Mouse (Mus musculus) stomach, embryonic 16.5 days (tissue): ENCODE measurements around the gene Fkbp5. TPM values are rescaled to one million over a fixed set of nuclear protein-coding genes. Genes with fewer than 3 reads are reported as not detected.
A peak's percentile ranks its signal among the peaks of the same experiment; 100 is the strongest.

ENCODE experiments used
- ATAC-seq: fragments of 200-750 bp; cut with Nextera tagmentation; 2 replicates; pipeline ENCODE4 v1.8.0; 2017; ENCODE audit warnings: moderate number of reproducible peaks, moderate TSS enrichment; ENCODE audit not compliant: insufficient read depth, low FRiP score
- H3K27ac ChIP-seq: fragments of 300-500 bp; sonication (generic); 2 replicates; pipeline ENCODE4 v1.5.1; 2014; ENCODE audit warnings: low read length
- H3K27me3 ChIP-seq: fragments of 300-500 bp; sonication (generic); 2 replicates; pipeline ENCODE4 v1.6.1; 2014; ENCODE audit warnings: low read length, control low read depth, mixed read lengths; ENCODE audit not compliant: control insufficient read depth, insufficient read depth
- H3K36me3 ChIP-seq: fragments of 300-500 bp; sonication (generic); 2 replicates; pipeline ENCODE4 v1.6.1; 2014; ENCODE audit warnings: low read length; ENCODE audit not compliant: control insufficient read depth, insufficient read depth
- H3K4me1 ChIP-seq: fragments of 300-500 bp; sonication (generic); 2 replicates; pipeline ENCODE4 v1.6.1; 2014; ENCODE audit warnings: low read length, control low read depth, mixed read lengths; ENCODE audit not compliant: control insufficient read depth, insufficient read depth
- H3K4me2 ChIP-seq: fragments of 300-500 bp; sonication (generic); 2 replicates; pipeline ENCODE4 v1.6.1; 2014; ENCODE audit warnings: low read depth, low read length, mixed read lengths
- H3K4me3 ChIP-seq: fragments of 300-500 bp; sonication (generic); replicated peaks from 2 replicates; pipeline ENCODE4 v1.5.1; 2014; ENCODE audit warnings: mild to moderate bottlenecking, low read length
- H3K9ac ChIP-seq: fragments of 300-500 bp; sonication (generic); 2 replicates; pipeline ENCODE4 v1.6.1; 2014; ENCODE audit warnings: low read length
- H3K9me3 ChIP-seq: fragments of 300-500 bp; sonication (generic); replicated peaks from 2 replicates; pipeline ENCODE4 v1.6.1; 2016; ENCODE audit warnings: low read length, control low read depth; ENCODE audit not compliant: control insufficient read depth
- WGBS: fragments of 180-500 bp; shearing (Covaris S2); extraction: QIAGEN DNeasy Blood & Tissue Kit; methylation state at CpG from one replicate; pipeline ENCODE4 v1.1.7; 2014; 5-methylcytosine and 5-hydroxymethylcytosine counted together
- polyA plus RNA-seq: library from polyadenylated mRNA; unstranded; fragments of >200 nt; fragmentation: Nextera tagmentation; extraction: Ambion mirVana; gene quantifications from 2 replicates; pipeline ENCODE4 v1.2.1, GENCODE M21; 2015

Gene Fkbp5
- polyA plus RNA-seq, 1 experiment from 2014 or later: 27.1 TPM

GRCm38 (mm10) chr17:28511616-28512541 lies 5.4 kb downstream of the Fkbp5 start:
- Histone ChIP-seq H3K27ac (peak overlapping the region; percentile 39), H3K4me2 (0 out of 2 replicates have a peak overlapping the region, but pooled peaks have one; percentile 12)

GRCm38 (mm10) chr17:28510445-28511342 lies 6.6 kb downstream of the Fkbp5 start:
- WGBS: 7% methylated on average over 28 of the region's 28 CpGs
- Histone ChIP-seq H3K9ac (peak overlapping the region; percentile 63), H3K27ac (peak overlapping the region; percentile 46; the same call in 1 of the 2 replicates), H3K9me3 (no peaks in the 10 kb centered on the region), H3K4me1 (peaks cover 40% of the 10 kb centered on the region), H3K4me2 (peak overlapping the region; percentile 54), H3K27me3 (no peaks in the 10 kb centered on the region), H3K36me3 (no peaks in the 10 kb centered on the region), H3K4me3 (peak overlapping the region; percentile 6)
- peak; percentile 19; the same call in 1 of the 2 replicates for ATAC-seq

More at GRCm38 (mm10) chr17:28511616-28512541, 5.4 kb downstream of the Fkbp5 start:
- H3K36me3 ChIP-seq: no peaks in the 10 kb centered on the region
- H3K27me3 ChIP-seq: no peaks in the 10 kb centered on the region
- no peaks in the 10 kb centered on the region for H3K9me3 ChIP-seq
- ATAC-seq: no peak
- peak overlapping the region; percentile 21; the same call in 1 of the 2 replicates for H3K9ac ChIP-seq
- WGBS: 37% methylated on average over 9 of the region's 9 CpGs
- peaks cover 46% of the 10 kb centered on the region for H3K4me1 ChIP-seq
- H3K4me3 ChIP-seq: no peak overlapping the region

GRCm38 (mm10) chr17:28507496-28507895 lies 9.8 kb downstream of the Fkbp5 start:
- Histone ChIP-seq H3K27ac (no peak overlapping the region), H3K9ac (peak overlapping the region; percentile 58)
- WGBS: 36% methylated on average over 5 of the region's 5 CpGs

GRCm38 (mm10) chr17:28506895-28507294 lies 10.4 kb downstream of the Fkbp5 start:
- Histone ChIP-seq H3K36me3 (no peaks in the 10 kb centered on the region), H3K4me1 (peaks cover 25% of the 10 kb centered on the region), H3K4me2 (no peak overlapping the region), H3K4me3 (no peak overlapping the region), H3K27ac (peak overlapping the region; percentile 37), H3K9me3 (no peaks in the 10 kb centered on the region), H3K27me3 (no peaks in the 10 kb centered on the region), H3K9ac (peak overlapping the region; percentile 58)
- WGBS: 18% methylated on average over 5 of the region's 5 CpGs
- ATAC-seq: no peak

More at GRCm38 (mm10) chr17:28507496-28507895, 9.8 kb downstream of the Fkbp5 start:
- no peaks in the 10 kb centered on the region for H3K36me3 ChIP-seq
- no peak overlapping the region for H3K4me3 ChIP-seq
- H3K4me1 ChIP-seq: peaks cover 30% of the 10 kb centered on the region
- H3K4me2 ChIP-seq: no peak overlapping the region
- ATAC-seq: no peak
- no peaks in the 10 kb centered on the region for H3K9me3 ChIP-seq
- no peaks in the 10 kb centered on the region for H3K27me3 ChIP-seq

- Histone ChIP-seq H3K4me3 (no peak overlapping the region), H3K27me3 (no peaks in the 10 kb centered on the region), H3K36me3 (no peaks in the 10 kb centered on the region), H3K9me3 (no peaks in the 10 kb centered on the region), H3K4me1 (peaks cover 14% of the 10 kb centered on the region), H3K4me2 (no peak overlapping the region), H3K9ac (no peak overlapping the region), H3K27ac (no peak overlapping the region)
- 89% methylated on average over 4 of the region's 4 CpGs for WGBS
- ATAC-seq: no peak
These were observed 11.7 kb downstream of the Fkbp5 start for GRCm38 (mm10) chr17:28505591-28505990.

- Histone ChIP-seq H3K4me3 (no peak overlapping the region), H3K9me3 (no peaks in the 10 kb centered on the region), H3K4me2 (no peak overlapping the region), H3K27ac (no peak overlapping the region), H3K9ac (no peak overlapping the region), H3K4me1 (peaks cover 10% of the 10 kb centered on the region), H3K27me3 (no peaks in the 10 kb centered on the region), H3K36me3 (no peaks in the 10 kb centered on the region)
- ATAC-seq: no peak
- 78% methylated on average over 6 of the region's 6 CpGs for WGBS
These were observed 13.1 kb downstream of the Fkbp5 start for GRCm38 (mm10) chr17:28504182-28504581.

GRCm38 (mm10) chr17:28502196-28502821 lies 15.0 kb downstream of the Fkbp5 start:
- H3K9ac ChIP-seq: no peak overlapping the region

GRCm38 (mm10) chr17:28500465-28500864 lies 16.9 kb downstream of the Fkbp5 start:
- no peak for ATAC-seq
- Histone ChIP-seq H3K4me3 (no peak overlapping the region), H3K4me2 (no peak overlapping the region), H3K27ac (no peak overlapping the region), H3K27me3 (no peaks in the 10 kb centered on the region), H3K36me3 (no peaks in the 10 kb centered on the region), H3K9ac (no peak overlapping the region), H3K9me3 (no peaks in the 10 kb centered on the region), H3K4me1 (no peaks in the 10 kb centered on the region)
- 66% methylated on average over 3 of the region's 3 CpGs for WGBS

More at GRCm38 (mm10) chr17:28502196-28502821, 15.0 kb downstream of the Fkbp5 start:
- Histone ChIP-seq H3K4me3 (no peak overlapping the region), H3K36me3 (no peaks in the 10 kb centered on the region), H3K4me1 (peaks cover 5% of the 10 kb centered on the region), H3K27ac (no peak overlapping the region), H3K9me3 (no peaks in the 10 kb centered on the region), H3K4me2 (no peak overlapping the region), H3K27me3 (no peaks in the 10 kb centered on the region)
- no peak for ATAC-seq
- 53% methylated on average over 7 of the region's 7 CpGs for WGBS
